Comparison of ENCODE assay signal across 8 mouse cellular contexts in the genomic region with DNA sequence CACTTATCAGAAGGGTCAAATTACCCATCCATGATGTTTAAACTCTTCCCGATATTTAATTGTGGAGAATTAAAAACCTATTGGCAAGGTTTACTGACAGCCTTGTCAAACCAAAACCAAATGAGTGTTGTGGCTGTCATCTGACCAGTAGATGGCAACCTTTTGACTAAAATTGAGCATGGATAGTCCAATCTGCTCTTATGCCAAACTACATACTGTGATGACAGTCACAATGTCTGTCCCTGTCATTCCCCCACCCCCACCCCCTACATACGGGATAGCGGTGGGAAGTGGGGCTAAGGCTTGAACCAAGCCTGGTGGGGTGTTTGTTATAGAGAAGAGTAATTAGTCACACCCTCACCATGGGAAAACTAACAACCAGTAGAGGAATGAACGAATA. TPM values are rescaled to one million over a fixed set of nuclear protein-coding genes. Genes with fewer than 3 reads are reported as not detected.
DNase-seq lines count a peak whose midpoint lies in the region; ATAC-seq and TF ChIP-seq lines count a peak whose summit lies in the region.

No protein-coding gene starts in this region.

- TF ChIP-seq CTCF in MEL (IDR thresholded peaks at IDR 0.05 in 2 of 3, conservative IDR thresholded peaks at IDR 0.05 in 1 of 3; ENCODE audit: control insufficient read depth in 1 of 3, insufficient read depth in 1 of 3, low read depth in 2 of 3, low read length in 3 of 3, poor library complexity in 1 of 3, severe bottlenecking in 1 of 3): peak; percentile 18 to 62 (median 31); a peak in 5 of 6 replicates

- no peaks in the 10 kb centered on the region for H3K9me3 ChIP-seq in heart, embryonic 16.5 days (replicated peaks; ENCODE audit: control insufficient read depth, low read length)
- no peaks in the 10 kb centered on the region for H3K9me3 ChIP-seq in heart, embryonic 11.5 days (replicated peaks; ENCODE audit: control insufficient read depth, low read length)
- H3K9me3 ChIP-seq in MEL (replicated peaks; ENCODE audit: insufficient read depth, low read length): no peaks in the 10 kb centered on the region
- H3K9me3 ChIP-seq in hindbrain, embryonic 15.5 days: no peaks in the 10 kb centered on the region

- no peak overlapping the region for H3K4me2 ChIP-seq in heart, embryonic 16.5 days (ENCODE audit: low read depth, low read length)
- no peak overlapping the region for H3K4me2 ChIP-seq in heart, embryonic 11.5 days
- H3K4me2 ChIP-seq in hindbrain, embryonic 15.5 days: no peak overlapping the region

- peak; percentile 49 for TF ChIP-seq RAD21 in MEL (IDR thresholded peaks at IDR 0.05; ENCODE audit: low read depth, low read length)

- no peak overlapping the region for H3K9ac ChIP-seq in heart, embryonic 16.5 days (ENCODE audit: low read length)
- no peak overlapping the region for H3K9ac ChIP-seq in heart, embryonic 11.5 days (ENCODE audit: low read depth, low read length)
- H3K9ac ChIP-seq in MEL (ENCODE audit: control insufficient read depth, low read depth, low read length, poor library complexity, severe bottlenecking): no peak overlapping the region
- no peak overlapping the region for H3K9ac ChIP-seq in hindbrain, embryonic 15.5 days

- no peak overlapping the region for H3K4me3 ChIP-seq in heart, embryonic 16.5 days (ENCODE audit: low read length)
- no peak overlapping the region for H3K4me3 ChIP-seq in heart, embryonic 11.5 days (ENCODE audit: low read depth, low read length)
- H3K4me3 ChIP-seq in MEL (ENCODE audit: control insufficient read depth in 1 of 2, insufficient read depth in 1 of 2, low read depth in 2 of 2, low read length in 2 of 2): no peak overlapping the region
- no peak overlapping the region for H3K4me3 ChIP-seq in hindbrain, embryonic 15.5 days

- 0 out of 2 replicates have a peak, but pooled peaks have one; percentile 37 for ATAC-seq in heart, embryonic 16.5 days (replicated peaks; ENCODE audit: extremely low read depth, insufficient read depth, low FRiP score)
- no peak for ATAC-seq in heart, embryonic 11.5 days (replicated peaks; ENCODE audit: insufficient number of reproducible peaks, low FRiP score, low TSS enrichment)
- ATAC-seq in hindbrain, embryonic 15.5 days (ENCODE audit: low FRiP score, low read depth): peak; percentile 69
- ATAC-seq in monocyte, adult 5-6 weeks (replicated peaks; ENCODE audit: insufficient number of reproducible peaks, low FRiP score, low TSS enrichment, poor library complexity, severe bottlenecking): no peak
- no peak for ATAC-seq in inflammation-experienced regulatory T-cells, adult 6 months

- no peaks in the 10 kb centered on the region for H3K79me2 ChIP-seq in MEL (ENCODE audit: control insufficient read depth, insufficient read depth, low read length, poor library complexity)

- no peak overlapping the region for H3K27ac ChIP-seq in heart, embryonic 16.5 days (ENCODE audit: low read length)
- H3K27ac ChIP-seq in heart, embryonic 11.5 days (ENCODE audit: low read depth, low read length): no peak overlapping the region
- no peak overlapping the region for H3K27ac ChIP-seq in MEL (ENCODE audit: control insufficient read depth, low read depth, low read length)
- no peak overlapping the region for H3K27ac ChIP-seq in hindbrain, embryonic 15.5 days (replicated peaks)

- WGBS in heart, embryonic 16.5 days: 40% methylated on average over 4 of the region's 4 CpGs
- WGBS in heart, embryonic 11.5 days (ENCODE audit: insufficient replicate concordance): 48% methylated on average over 4 of the region's 4 CpGs
- 36% methylated on average over 4 of the region's 4 CpGs for WGBS in hindbrain, embryonic 15.5 days

- 0 out of 2 replicates have a peak, but pooled peaks cover 3% of the 10 kb centered on the region for H3K36me3 ChIP-seq in heart, embryonic 16.5 days (ENCODE audit: control insufficient read depth, insufficient read depth)
- no peaks in the 10 kb centered on the region for H3K36me3 ChIP-seq in heart, embryonic 11.5 days (ENCODE audit: control insufficient read depth, insufficient read depth, low read length)
- no peaks in the 10 kb centered on the region for H3K36me3 ChIP-seq in MEL (ENCODE audit: control insufficient read depth in 1 of 2, insufficient read depth in 2 of 2, low read length in 2 of 2)
- H3K36me3 ChIP-seq in hindbrain, embryonic 15.5 days: no peaks in the 10 kb centered on the region

- TF ChIP-seq POLR2A in MEL (IDR thresholded peaks at IDR 0.05; ENCODE audit: control insufficient read depth in 1 of 2, insufficient read depth in 1 of 2, low read depth in 1 of 2, low read length in 2 of 2, poor library complexity in 1 of 2): no peak

- no peak for TF ChIP-seq EP300 in MEL (IDR thresholded peaks at IDR 0.05; ENCODE audit: low read depth in 1 of 2, low read length in 2 of 2)

- DNase-seq in 3T3-L1 (ENCODE audit: low read depth, low spot score): peak; percentile 69
- DNase-seq in MEL (ENCODE audit: low read depth, low spot score): peak; percentile 46
- DNase-seq in gastrocnemius, postnatal 4 days (ENCODE audit: low spot score in 2 of 2): no peak

- no peaks in the 10 kb centered on the region for H3K27me3 ChIP-seq in heart, embryonic 16.5 days (ENCODE audit: control insufficient read depth, insufficient read depth, low read length)
- H3K27me3 ChIP-seq in heart, embryonic 11.5 days (ENCODE audit: control insufficient read depth, insufficient read depth, low read length): no peaks in the 10 kb centered on the region
- peaks cover 3 to 5% of the 10 kb centered on the region in 2 experiments for H3K27me3 ChIP-seq in MEL (ENCODE audit: control insufficient read depth in 1 of 2, insufficient read depth in 2 of 2, low read length in 2 of 2)
- H3K27me3 ChIP-seq in hindbrain, embryonic 15.5 days: no peaks in the 10 kb centered on the region

- H3K4me1 ChIP-seq in heart, embryonic 16.5 days (ENCODE audit: control insufficient read depth, insufficient read depth, low read length): no peaks in the 10 kb centered on the region
- H3K4me1 ChIP-seq in heart, embryonic 11.5 days (ENCODE audit: control insufficient read depth, insufficient read depth, low read length): no peaks in the 10 kb centered on the region
- no peaks in the 10 kb centered on the region for H3K4me1 ChIP-seq in MEL (ENCODE audit: control insufficient read depth in 1 of 2, insufficient read depth in 2 of 2, low read length in 2 of 2)
- no peaks in the 10 kb centered on the region for H3K4me1 ChIP-seq in hindbrain, embryonic 15.5 days (replicated peaks)

TF ChIP-seq in MEL, 35 proteins besides CTCF, POLR2A, EP300 and RAD21:
- TF ChIP-seq ZC3H11A (IDR thresholded peaks at IDR 0.05; ENCODE audit: low read depth, low read length) (0 out of 2 replicates have a peak, but pooled peaks have one; percentile 12), MYC (IDR thresholded peaks at IDR 0.05; ENCODE audit: low read depth, low read length) (no peak), POLR2AphosphoS2 (IDR thresholded peaks at IDR 0.05; ENCODE audit: low read length) (no peak), E2F4 (IDR thresholded peaks at IDR 0.05; ENCODE audit: borderline replicate concordance, low read depth, low read length) (no peak), GABPA (IDR thresholded peaks at IDR 0.05; ENCODE audit: low read depth, low read length) (no peak), SMC3 (IDR thresholded peaks at IDR 0.05; ENCODE audit: low read depth, low read length) (peak; percentile 50), UBTF (IDR thresholded peaks at IDR 0.05; ENCODE audit: borderline replicate concordance, insufficient read depth, low read depth, low read length) (no peak), MAFK (IDR thresholded peaks at IDR 0.05; ENCODE audit: borderline replicate concordance, low read depth, low read length) (no peak)
TF ChIP-seq in MEL: peak in this region for 2.

RNA-seq across cellular contexts. Expression of gene Osmr, which starts 34.6 kb away (rescaled TPM):
- 4.6 and 4.7 TPM in 2 replicates for polyA plus RNA-seq in heart, embryonic 16.5 days (2015; fragmentation: Nextera tagmentation; extraction: Ambion mirVana)
- 0.57 and 1.2 TPM in 2 replicates for polyA plus RNA-seq in heart, embryonic 11.5 days (2014; fragmentation: Nextera tagmentation; extraction: Ambion mirVana)
- not detected in 2 replicates for total RNA-seq in MEL (2012; rRNA removed)
- polyA plus RNA-seq in MEL (2012; ENCODE audit: insufficient read depth in 1 of 2, insufficient read length in 2 of 2, low read depth in 1 of 2, low replicate concordance in 2 of 2, missing spikeins in 1 of 2): not detected
- 1.5 and 2.2 TPM in 2 replicates for polyA plus RNA-seq in hindbrain, embryonic 15.5 days (2015; fragmentation: Nextera tagmentation; extraction: Ambion mirVana)
- not detected in 3 replicates for total RNA-seq in monocyte, adult 5-6 weeks (2017)
- total RNA-seq in gastrocnemius, postnatal 4 days (2021): 1 to 10 TPM; 5.5 to 6.6 TPM
- polyA plus RNA-seq in inflammation-experienced regulatory T-cells, adult 6 months (2017; shearing (Covaris generic)): under 1 TPM in 1 of 3 experiments, not detected in 2; 0.26 TPM

Comparison
In these comparisons a context has a peak if more than half of its experiments do, and no peak if none do; other contexts are left out.
1. ATAC-seq: peak in heart, embryonic 16.5 days (single experiment) and hindbrain, embryonic 15.5 days (single experiment); none in heart, embryonic 11.5 days (single experiment), monocyte, adult 5-6 weeks (single experiment) and inflammation-experienced regulatory T-cells, adult 6 months (single experiment).
2. DNase-seq: peak in 3T3-L1 (single experiment) and MEL (single experiment); none in gastrocnemius, postnatal 4 days (0 of 2).